Mouse (Mus musculus): ENCODE results near the gene Snapc4. TPM values are rescaled to one million over a fixed set of nuclear protein-coding genes. Genes with fewer than 3 reads are reported as not detected.

Snapc4 gene
- total RNA-seq (2023): 105 TPM

DNA sequence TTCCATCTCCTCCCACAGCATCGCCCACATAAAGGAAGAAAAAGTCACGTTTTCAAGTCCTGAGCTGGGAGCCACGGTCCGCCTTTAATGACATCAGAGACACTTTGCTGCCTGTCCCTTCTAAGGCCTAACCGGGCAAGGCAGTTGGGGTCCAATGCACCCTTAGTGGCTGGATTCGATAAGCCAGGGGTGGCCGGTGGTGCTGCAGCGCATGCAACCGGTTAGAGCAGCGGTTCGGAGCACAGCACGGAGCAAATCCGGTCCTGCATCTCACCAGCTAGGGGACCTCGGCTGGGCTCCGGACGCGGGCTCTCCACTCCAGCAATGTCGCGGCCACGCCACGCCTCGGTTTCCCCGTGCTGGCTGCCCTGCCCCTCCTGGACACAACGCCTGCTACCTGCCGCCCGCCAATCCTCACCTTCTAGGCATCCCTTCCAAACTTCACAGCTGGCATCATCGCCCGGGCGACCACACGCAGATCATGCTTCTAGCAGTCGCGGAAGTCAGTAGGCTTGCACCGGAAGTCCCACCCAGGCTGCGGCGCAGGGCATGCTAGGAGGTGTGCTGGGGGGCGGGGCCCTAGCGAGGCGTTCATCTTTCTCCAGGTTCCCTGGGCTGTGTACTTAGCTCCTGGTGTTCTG lies at the start of gene Snapc4:
Gene Snapc4, minus strand, starts transcription at position 523 of the 641 bp plus-strand sequence.

GRCm38 (mm10) chr2:26408515-26409356 lies 28.3 kb upstream of the Snapc4 start, which contains the start of gene Inpp5e:
Gene Inpp5e, minus strand, starts transcription at chr2:26409203.

GRCm38 (mm10) chr2:26389154-26389690 lies 8.8 kb upstream of the Snapc4 start, which contains the start of the genes Entr1 and Pmpca:
Gene Entr1, minus strand, starts transcription at chr2:26389316.
Gene Pmpca, plus strand, starts transcription at chr2:26389339.

GRCm38 (mm10) chr2:26360772-26361171 lies 19.7 kb downstream of the Snapc4 start, which contains the start of gene Card9:
Gene Card9, minus strand, starts transcription at chr2:26360918.

GRCm38 (mm10) chr2:26351358-26352290 lies 28.8 kb downstream of the Snapc4 start, which contains the start of gene Dnlz:
Gene Dnlz, minus strand, starts transcription at chr2:26352110.

GRCm38 (mm10) chr2:26315072-26315924 lies 65.2 kb downstream of the Snapc4 start, which contains the start of gene Gpsm1:
Gene Gpsm1, plus strand, starts transcription at chr2:26315515.

Other genes with a start within 250 kb of the Snapc4 start
- not detected for gene Lhx3, start 172.4 kb downstream of the Snapc4 start, total RNA-seq (2023)
- gene Qsox2, start 143.1 kb downstream of the Snapc4 start, total RNA-seq (2023): 8.5 TPM
- not detected for gene Ccdc187, start 86.1 kb downstream of the Snapc4 start, total RNA-seq (2023)
- gene Gpsm1, start 65.1 kb downstream of the Snapc4 start, total RNA-seq (2023): 25.1 TPM
- 6.6 TPM for gene Dnlz, start 28.5 kb downstream of the Snapc4 start, total RNA-seq (2023)
- 1.3 TPM for gene Card9, start 19.7 kb downstream of the Snapc4 start, total RNA-seq (2023)
- 125 TPM for gene Entr1, start 8.7 kb upstream of the Snapc4 start, total RNA-seq (2023)
- gene Pmpca, start 8.7 kb upstream of the Snapc4 start, total RNA-seq (2023): 69.1 TPM
- 28.0 TPM for gene Inpp5e, start 28.6 kb upstream of the Snapc4 start, total RNA-seq (2023)
- 79.0 TPM for gene Sec16a, start 64.6 kb upstream of the Snapc4 start, total RNA-seq (2023)
- gene Notch1, start 136.0 kb upstream of the Snapc4 start, total RNA-seq (2023): 123 TPM
- 3.5 TPM for gene Egfl7, start 199.4 kb upstream of the Snapc4 start, total RNA-seq (2023)
- gene Gm20532, start 206.0 kb upstream of the Snapc4 start, total RNA-seq (2023): not detected
- 11.7 TPM for gene Agpat2, start 223.8 kb upstream of the Snapc4 start, total RNA-seq (2023)
- gene Fam69b, start 247.8 kb upstream of the Snapc4 start, total RNA-seq (2023): not detected

All from CD8-positive naive resting alpha-beta T cell, adult 57 days (primary cell).